Mouse (Mus musculus): ENCODE measurements around the gene Ica1. TPM values are rescaled to one million over a fixed set of nuclear protein-coding genes. Genes with fewer than 3 reads are reported as not detected.

Ica1 gene
- polyA plus RNA-seq, 1 experiment from 2014 or later: 44.0 TPM

DNA sequence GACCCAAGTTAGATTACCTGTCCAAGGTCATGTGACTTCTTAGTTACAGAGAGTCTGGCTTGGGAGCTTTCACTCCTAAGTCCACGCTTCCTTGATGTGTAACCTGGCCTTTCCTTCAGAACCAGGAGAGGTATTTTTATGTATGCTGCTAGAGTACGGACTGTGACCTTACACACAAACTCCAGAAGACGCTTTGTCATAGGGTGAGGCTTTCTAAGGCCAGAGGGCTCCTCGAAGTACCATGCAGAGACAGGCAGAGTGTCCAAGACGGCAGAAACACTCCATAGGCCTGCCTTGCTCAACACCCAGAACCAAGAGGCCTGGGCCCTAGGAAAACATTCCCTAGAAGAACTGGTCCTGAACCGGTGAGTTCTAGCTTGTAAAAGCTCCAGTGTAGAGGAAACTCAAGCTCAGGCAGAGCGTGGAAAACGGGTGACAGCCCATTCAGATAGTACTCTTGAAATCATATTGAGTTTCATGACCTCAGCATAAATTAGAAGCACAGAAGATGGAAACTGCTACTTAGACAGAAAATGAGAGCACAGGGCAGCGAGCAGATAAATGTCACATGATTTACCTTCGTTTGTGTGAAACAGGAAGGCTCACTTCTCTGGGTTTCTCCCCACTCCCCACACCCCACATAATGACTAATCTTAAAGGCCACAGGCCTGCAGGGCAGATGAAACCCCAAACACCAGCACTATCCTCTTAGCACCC lies 129.9 kb downstream of the Ica1 start:
- ATAC-seq: no peak
- WGBS: 79% methylated on average over 10 of the region's 10 CpGs
- no peaks in the 10 kb centered on the region for H3K36me3 ChIP-seq (ENCODE audit: control insufficient read depth, insufficient read depth, low read length)
- no peaks in the 10 kb centered on the region for H3K9me3 ChIP-seq (replicated peaks; ENCODE audit: control insufficient read depth, low read length)
- no peaks in the 10 kb centered on the region; the same call in 1 of the 2 replicates for H3K4me1 ChIP-seq (ENCODE audit: control insufficient read depth, insufficient read depth, low read length)
- DNase-seq (ENCODE audit: low spot score): no peak
- no peaks in the 10 kb centered on the region for H3K27me3 ChIP-seq (replicated peaks; ENCODE audit: control insufficient read depth, insufficient read depth, low read length)
- no peak overlapping the region for H3K9ac ChIP-seq (ENCODE audit: low read length)
- H3K4me2 ChIP-seq (ENCODE audit: low read length): no peak overlapping the region
- H3K27ac ChIP-seq (ENCODE audit: low read depth, low read length): no peak overlapping the region
- no peak overlapping the region for H3K4me3 ChIP-seq (ENCODE audit: low read depth, low read length)

DNA sequence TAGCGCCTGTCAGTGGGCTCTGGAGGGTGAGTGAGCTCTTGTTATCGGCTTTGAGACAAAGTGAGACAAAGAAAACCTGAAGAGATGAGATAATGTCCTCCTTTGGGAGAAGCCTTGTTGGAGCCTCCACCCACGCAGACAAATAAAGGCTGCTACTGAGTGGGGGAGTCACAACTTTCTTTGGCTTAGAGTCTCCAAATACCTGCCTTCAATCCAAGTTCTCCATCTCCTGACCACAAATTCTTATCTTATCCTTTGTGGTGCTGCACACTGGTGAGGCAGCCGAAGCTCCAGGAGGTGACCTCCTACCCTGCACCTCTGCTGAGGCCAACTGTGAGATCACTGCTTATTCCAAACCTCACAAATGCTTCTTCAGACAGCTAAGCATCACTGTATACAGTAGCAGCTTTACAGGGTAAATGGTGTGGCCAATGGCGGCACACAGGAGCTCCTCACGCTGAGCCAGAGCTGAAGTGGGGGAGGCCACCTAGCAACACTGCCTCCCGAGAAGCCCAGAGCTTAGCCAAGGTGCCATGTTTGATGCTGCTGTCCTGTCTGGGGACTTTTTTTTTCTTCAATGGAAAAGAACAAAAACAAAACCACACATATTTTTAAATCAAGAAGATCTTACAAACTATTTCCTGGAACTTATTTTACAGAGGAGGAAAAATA lies 130.6 kb downstream of the Ica1 start:
- Histone ChIP-seq H3K27me3 (replicated peaks; ENCODE audit: control insufficient read depth, insufficient read depth, low read length) (no peaks in the 10 kb centered on the region), H3K4me2 (ENCODE audit: low read length) (no peak overlapping the region), H3K4me1 (ENCODE audit: control insufficient read depth, insufficient read depth, low read length) (no peaks in the 10 kb centered on the region; the same call in 1 of the 2 replicates), H3K4me3 (ENCODE audit: low read depth, low read length) (no peak overlapping the region), H3K9ac (ENCODE audit: low read length) (no peak overlapping the region), H3K9me3 (replicated peaks; ENCODE audit: control insufficient read depth, low read length) (no peaks in the 10 kb centered on the region), H3K36me3 (ENCODE audit: control insufficient read depth, insufficient read depth, low read length) (no peaks in the 10 kb centered on the region), H3K27ac (ENCODE audit: low read depth, low read length) (no peak overlapping the region)
- WGBS: 80% methylated on average over 7 of the region's 7 CpGs
- DNase-seq (ENCODE audit: low spot score) (no peak), ATAC-seq (no peak)

DNA sequence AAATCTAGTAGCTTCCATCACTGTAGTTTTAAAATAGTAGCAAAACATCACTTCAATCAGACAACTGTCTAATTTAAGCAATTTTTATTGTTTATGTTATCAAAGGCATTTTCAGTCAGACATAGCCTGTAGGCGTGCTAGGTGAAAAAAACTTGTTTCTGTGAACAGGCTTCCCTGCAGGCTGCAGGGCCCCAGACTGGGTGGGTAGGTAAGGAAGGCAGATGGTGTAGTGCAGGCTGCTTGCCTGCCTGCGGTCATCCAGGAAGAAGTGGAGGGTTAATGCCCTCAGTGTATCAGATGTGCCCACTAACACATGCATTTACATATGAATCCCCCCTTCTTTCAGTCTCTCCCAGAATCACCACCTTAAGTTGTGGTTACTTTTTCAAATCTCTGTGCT lies 132.6 kb downstream of the Ica1 start:
- H3K9ac ChIP-seq (ENCODE audit: low read length): no peak overlapping the region
- no peak overlapping the region for H3K4me2 ChIP-seq (ENCODE audit: low read length)
- no peak overlapping the region for H3K4me3 ChIP-seq (ENCODE audit: low read depth, low read length)
- H3K9me3 ChIP-seq (replicated peaks; ENCODE audit: control insufficient read depth, low read length): no peaks in the 10 kb centered on the region
- ATAC-seq (peak; percentile 59; the same call in 1 of the 2 replicates), DNase-seq (ENCODE audit: low spot score) (no peak)
- no peaks in the 10 kb centered on the region for H3K27me3 ChIP-seq (replicated peaks; ENCODE audit: control insufficient read depth, insufficient read depth, low read length)
- H3K27ac ChIP-seq (ENCODE audit: low read depth, low read length): no peak overlapping the region
- no peaks in the 10 kb centered on the region for H3K36me3 ChIP-seq (ENCODE audit: control insufficient read depth, insufficient read depth, low read length)
- no peaks in the 10 kb centered on the region; the same call in 1 of the 2 replicates for H3K4me1 ChIP-seq (ENCODE audit: control insufficient read depth, insufficient read depth, low read length)
- 41% methylated on average over 2 of the region's 2 CpGs for WGBS

DNA sequence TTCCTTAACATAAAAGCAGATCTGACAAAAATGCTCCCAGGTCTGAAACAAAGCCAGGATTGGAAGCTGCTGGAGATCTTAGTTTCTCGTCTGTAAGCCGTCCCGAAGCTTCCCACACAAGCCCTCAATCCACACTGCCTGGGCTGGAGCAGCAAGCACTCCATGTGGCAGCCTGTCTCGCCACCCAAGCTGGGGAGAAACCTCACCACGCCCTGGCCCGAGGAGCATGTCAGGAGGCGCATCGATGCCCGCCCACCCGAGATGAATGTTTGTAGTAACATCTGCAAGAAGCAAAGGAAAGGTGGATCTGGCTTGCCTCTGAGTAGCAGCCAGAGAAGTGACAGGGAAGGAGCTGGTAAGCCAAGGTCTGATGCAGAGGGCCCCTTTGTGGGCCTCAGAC lies 133.6 kb downstream of the Ica1 start:
- 85% methylated on average over 10 of the region's 10 CpGs for WGBS
- ATAC-seq (no peak), DNase-seq (ENCODE audit: low spot score) (no peak)
- Histone ChIP-seq H3K4me2 (ENCODE audit: low read length) (no peak overlapping the region), H3K4me3 (ENCODE audit: low read depth, low read length) (no peak overlapping the region), H3K9me3 (replicated peaks; ENCODE audit: control insufficient read depth, low read length) (no peaks in the 10 kb centered on the region), H3K4me1 (ENCODE audit: control insufficient read depth, insufficient read depth, low read length) (no peaks in the 10 kb centered on the region; the same call in 1 of the 2 replicates), H3K36me3 (ENCODE audit: control insufficient read depth, insufficient read depth, low read length) (no peaks in the 10 kb centered on the region), H3K9ac (ENCODE audit: low read length) (no peak overlapping the region), H3K27me3 (replicated peaks; ENCODE audit: control insufficient read depth, insufficient read depth, low read length) (no peaks in the 10 kb centered on the region), H3K27ac (ENCODE audit: low read depth, low read length) (no peak overlapping the region)

DNA sequence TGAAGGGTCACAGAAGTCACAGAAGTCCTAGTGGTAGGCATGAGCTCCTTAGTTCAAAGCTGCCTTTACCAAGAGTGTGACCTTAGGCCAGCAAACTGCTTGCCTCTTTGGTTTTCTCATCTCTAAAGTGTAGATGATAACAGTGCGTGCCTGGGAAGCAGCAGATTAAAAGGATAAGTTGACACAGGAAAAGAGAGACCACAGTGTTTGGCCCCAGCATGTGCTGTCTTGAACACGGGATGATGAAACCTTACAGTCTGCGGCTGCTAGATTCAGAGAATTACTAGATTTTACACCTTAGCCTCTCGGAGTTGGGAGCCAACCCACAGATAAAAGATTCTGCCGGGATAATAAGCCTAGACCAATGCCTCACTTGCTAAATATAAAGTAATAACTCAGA lies 137.4 kb downstream of the Ica1 start:
- no peak overlapping the region for H3K27ac ChIP-seq (ENCODE audit: low read depth, low read length)
- H3K36me3 ChIP-seq (ENCODE audit: control insufficient read depth, insufficient read depth, low read length): no peaks in the 10 kb centered on the region
- no peaks in the 10 kb centered on the region; the same call in 1 of the 2 replicates for H3K4me1 ChIP-seq (ENCODE audit: control insufficient read depth, insufficient read depth, low read length)
- H3K27me3 ChIP-seq (replicated peaks; ENCODE audit: control insufficient read depth, insufficient read depth, low read length): no peaks in the 10 kb centered on the region
- no peak overlapping the region for H3K4me2 ChIP-seq (ENCODE audit: low read length)
- DNase-seq (ENCODE audit: low spot score) (no peak), ATAC-seq (no peak)
- WGBS: 91% methylated on average over 5 of the region's 5 CpGs
- H3K9ac ChIP-seq (ENCODE audit: low read length): no peak overlapping the region
- H3K9me3 ChIP-seq (replicated peaks; ENCODE audit: control insufficient read depth, low read length): no peaks in the 10 kb centered on the region
- H3K4me3 ChIP-seq (ENCODE audit: low read depth, low read length): no peak overlapping the region

DNA sequence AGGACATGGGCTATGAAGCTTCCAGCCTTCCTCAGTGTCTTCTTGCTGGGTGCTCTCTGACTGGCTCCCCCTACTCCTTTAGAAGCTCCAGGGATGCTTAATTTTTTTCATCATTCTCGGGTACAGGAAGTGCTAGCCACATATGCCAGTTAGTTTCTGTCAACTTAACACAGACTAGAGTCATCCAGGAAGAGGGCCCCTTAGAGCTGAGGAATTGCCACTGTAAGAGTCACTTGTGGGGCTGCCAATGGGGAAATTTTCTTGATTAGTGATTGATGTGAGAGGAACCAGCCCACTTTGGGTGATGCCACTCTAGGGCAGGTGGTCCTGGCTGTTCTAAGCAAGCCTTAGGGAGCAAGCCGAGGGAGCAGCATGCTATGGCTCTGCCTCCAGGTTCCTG lies 138.8 kb downstream of the Ica1 start:
- no peak overlapping the region for H3K4me2 ChIP-seq (ENCODE audit: low read length)
- no peaks in the 10 kb centered on the region for H3K36me3 ChIP-seq (ENCODE audit: control insufficient read depth, insufficient read depth, low read length)
- DNase-seq (ENCODE audit: low spot score) (no peak), ATAC-seq (no peak)
- H3K9me3 ChIP-seq (replicated peaks; ENCODE audit: control insufficient read depth, low read length): no peaks in the 10 kb centered on the region
- H3K9ac ChIP-seq (ENCODE audit: low read length): no peak overlapping the region
- no peak overlapping the region for H3K27ac ChIP-seq (ENCODE audit: low read depth, low read length)
- H3K4me3 ChIP-seq (ENCODE audit: low read depth, low read length): no peak overlapping the region
- no peaks in the 10 kb centered on the region for H3K4me1 ChIP-seq (ENCODE audit: control insufficient read depth, insufficient read depth, low read length)
- 82% methylated on average over 2 of the region's 2 CpGs for WGBS
- no peaks in the 10 kb centered on the region for H3K27me3 ChIP-seq (replicated peaks; ENCODE audit: control insufficient read depth, insufficient read depth, low read length)

DNA sequence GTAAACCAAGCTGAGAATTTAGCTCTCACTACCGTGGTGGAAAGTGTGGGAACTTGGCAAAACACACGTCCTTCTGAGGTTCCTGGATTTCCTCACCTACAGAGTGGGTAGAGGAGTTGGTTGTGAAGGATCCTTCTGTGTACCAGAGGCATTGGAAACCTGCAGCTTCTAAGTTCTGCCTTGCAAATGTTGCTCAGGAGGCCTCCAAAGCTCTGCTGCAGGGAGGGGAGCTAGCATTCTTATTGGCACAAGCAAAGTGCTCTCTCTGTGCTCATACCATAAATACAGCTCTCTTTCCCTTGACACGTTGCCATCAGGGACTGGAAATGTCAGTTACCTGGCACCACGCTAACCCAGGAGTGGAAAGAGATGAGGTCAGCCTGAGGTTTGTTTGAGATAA lies 139.4 kb downstream of the Ica1 start:
- Histone ChIP-seq H3K4me2 (ENCODE audit: low read length) (no peak overlapping the region), H3K36me3 (ENCODE audit: control insufficient read depth, insufficient read depth, low read length) (no peaks in the 10 kb centered on the region), H3K4me1 (ENCODE audit: control insufficient read depth, insufficient read depth, low read length) (no peaks in the 10 kb centered on the region), H3K9me3 (replicated peaks; ENCODE audit: control insufficient read depth, low read length) (no peaks in the 10 kb centered on the region), H3K27ac (ENCODE audit: low read depth, low read length) (no peak overlapping the region), H3K27me3 (replicated peaks; ENCODE audit: control insufficient read depth, insufficient read depth, low read length) (no peaks in the 10 kb centered on the region), H3K4me3 (ENCODE audit: low read depth, low read length) (no peak overlapping the region), H3K9ac (ENCODE audit: low read length) (no peak overlapping the region)
- ATAC-seq (no peak), DNase-seq (ENCODE audit: low spot score) (no peak)
- 85% methylated on average over 4 of the region's 4 CpGs for WGBS

DNA sequence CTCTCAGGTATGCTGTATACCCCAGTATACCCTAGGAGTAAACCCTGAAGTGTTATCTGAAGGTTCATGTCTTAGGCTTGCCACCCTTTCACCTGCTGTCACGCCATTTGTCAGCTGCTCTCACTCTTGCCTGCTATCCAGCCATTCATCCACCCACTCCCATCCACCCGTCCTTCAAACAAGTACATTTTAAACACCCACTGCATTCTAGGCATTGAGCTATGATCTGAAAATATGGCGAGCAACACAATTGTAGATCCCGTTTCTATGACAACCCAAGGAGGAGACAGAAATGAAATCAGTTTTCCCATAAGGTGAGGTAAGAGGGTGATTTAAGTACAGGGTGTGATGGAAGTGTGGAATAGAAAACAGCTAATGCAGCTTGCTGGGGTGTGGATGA lies 140.2 kb downstream of the Ica1 start:
- WGBS: 87% methylated on average over 4 of the region's 4 CpGs
- no peak overlapping the region for H3K27ac ChIP-seq (ENCODE audit: low read depth, low read length)
- ATAC-seq: no peak

DNA sequence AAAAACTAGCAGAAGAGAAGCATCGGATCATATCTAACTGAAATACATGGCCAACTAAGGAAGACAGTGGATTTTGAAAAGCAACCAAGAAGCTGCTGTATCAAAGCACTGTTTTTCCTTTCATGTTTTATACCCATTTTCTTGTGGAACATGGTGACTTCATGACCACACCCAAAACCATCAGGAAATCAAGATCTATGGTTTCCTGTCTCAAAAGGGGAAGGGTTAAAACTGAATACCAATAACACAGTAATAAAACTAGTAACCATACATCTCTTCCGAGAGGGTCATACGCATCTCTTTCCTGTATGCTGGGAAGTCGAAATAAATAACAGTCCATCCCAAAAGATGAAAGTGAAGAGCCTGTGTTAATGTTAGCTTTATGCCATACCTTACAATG lies 145.6 kb downstream of the Ica1 start:
- Histone ChIP-seq H3K9ac (ENCODE audit: low read length) (no peak overlapping the region), H3K4me1 (ENCODE audit: control insufficient read depth, insufficient read depth, low read length) (no peaks in the 10 kb centered on the region), H3K36me3 (ENCODE audit: control insufficient read depth, insufficient read depth, low read length) (no peaks in the 10 kb centered on the region), H3K27me3 (replicated peaks; ENCODE audit: control insufficient read depth, insufficient read depth, low read length) (no peaks in the 10 kb centered on the region), H3K4me2 (ENCODE audit: low read length) (no peak overlapping the region), H3K9me3 (replicated peaks; ENCODE audit: control insufficient read depth, low read length) (no peaks in the 10 kb centered on the region), H3K27ac (ENCODE audit: low read depth, low read length) (no peak overlapping the region), H3K4me3 (ENCODE audit: low read depth, low read length) (no peak overlapping the region)
- 94% methylated on average over 4 of the region's 4 CpGs for WGBS
- DNase-seq (ENCODE audit: low spot score) (no peak), ATAC-seq (no peak)

More for the DNA sequence above, 140.2 kb downstream of the Ica1 start:
- no peak overlapping the region for H3K4me3 ChIP-seq (ENCODE audit: low read depth, low read length)
- no peak overlapping the region for H3K9ac ChIP-seq (ENCODE audit: low read length)
- no peaks in the 10 kb centered on the region for H3K4me1 ChIP-seq (ENCODE audit: control insufficient read depth, insufficient read depth, low read length)
- DNase-seq (ENCODE audit: low spot score): no peak
- H3K27me3 ChIP-seq (replicated peaks; ENCODE audit: control insufficient read depth, insufficient read depth, low read length): no peaks in the 10 kb centered on the region
- H3K4me2 ChIP-seq (ENCODE audit: low read length): no peak overlapping the region
- H3K36me3 ChIP-seq (ENCODE audit: control insufficient read depth, insufficient read depth, low read length): no peaks in the 10 kb centered on the region
- no peaks in the 10 kb centered on the region for H3K9me3 ChIP-seq (replicated peaks; ENCODE audit: control insufficient read depth, low read length)

All from forebrain, embryonic 14.5 days (tissue).